Mouse (Mus musculus): ENCODE measurements around the gene Foxj1. TPM values are rescaled to one million over a fixed set of nuclear protein-coding genes. Genes with fewer than 3 reads are reported as not detected.
A peak's percentile ranks its signal among the peaks of the same experiment; 100 is the strongest.

Foxj1 gene
- total RNA-seq, 2 experiments from 2014 or later: 6.9 to 13.4 TPM

GRCm38 (mm10) chr11:116306126-116306982 lies 28.8 kb downstream of the Foxj1 start:
- peak; percentile 85 to 92 for DNase-seq (ENCODE audit: low spot score in 2 of 2)

GRCm38 (mm10) chr11:116305423-116305822 lies 29.8 kb downstream of the Foxj1 start:
- DNase-seq (ENCODE audit: low spot score in 2 of 2): no peak

- DNase-seq (ENCODE audit: low spot score in 2 of 2): no peak
Measured at GRCm38 (mm10) chr11:116298621-116299020, 36.6 kb downstream of the Foxj1 start.

GRCm38 (mm10) chr11:116298221-116298620 lies 37.0 kb downstream of the Foxj1 start:
- DNase-seq (ENCODE audit: low spot score in 2 of 2): no peak

GRCm38 (mm10) chr11:116297017-116297416 lies 38.2 kb downstream of the Foxj1 start:
- no peak for DNase-seq (ENCODE audit: low spot score in 2 of 2)

- no peak for DNase-seq (ENCODE audit: low spot score in 2 of 2)
Measured at GRCm38 (mm10) chr11:116296191-116296734, 38.9 kb downstream of the Foxj1 start.

GRCm38 (mm10) chr11:116294319-116294718 lies 40.9 kb downstream of the Foxj1 start:
- DNase-seq (ENCODE audit: low spot score in 2 of 2): peak; percentile 43 to 52

- no peak for DNase-seq (ENCODE audit: low spot score in 2 of 2)
Measured at GRCm38 (mm10) chr11:116293538-116294137, 41.6 kb downstream of the Foxj1 start.

GRCm38 (mm10) chr11:116292401-116292800 lies 42.8 kb downstream of the Foxj1 start:
- DNase-seq (ENCODE audit: low spot score in 2 of 2): no peak

GRCm38 (mm10) chr11:116290556-116290955 lies 44.6 kb downstream of the Foxj1 start:
- no peak for DNase-seq (ENCODE audit: low spot score in 2 of 2)

- DNase-seq (ENCODE audit: low spot score in 2 of 2): no peak
Measured at GRCm38 (mm10) chr11:116287351-116287750, 47.8 kb downstream of the Foxj1 start.

- DNase-seq (ENCODE audit: low spot score in 2 of 2): no peak
Measured at GRCm38 (mm10) chr11:116285770-116286191, 49.4 kb downstream of the Foxj1 start.

- no peak for DNase-seq (ENCODE audit: low spot score in 2 of 2)
Measured at GRCm38 (mm10) chr11:116283982-116284381, 51.2 kb downstream of the Foxj1 start.

GRCm38 (mm10) chr11:116282912-116283521 lies 52.2 kb downstream of the Foxj1 start:
- no peak for DNase-seq (ENCODE audit: low spot score in 2 of 2)

- no peak for DNase-seq (ENCODE audit: low spot score in 2 of 2)
Measured at GRCm38 (mm10) chr11:116282089-116282488, 53.1 kb downstream of the Foxj1 start.

GRCm38 (mm10) chr11:116281671-116282070 lies 53.5 kb downstream of the Foxj1 start:
- no peak for DNase-seq (ENCODE audit: low spot score in 2 of 2)

GRCm38 (mm10) chr11:116280751-116281663 lies 54.2 kb downstream of the Foxj1 start, which contains the start of gene Galr2:
Galr2 (plus strand) TSS chr11:116280939.
- no peak for DNase-seq (ENCODE audit: low spot score in 2 of 2)

Data from layer of hippocampus, postnatal 14 days (tissue).